Mouse (Mus musculus) megakaryocyte, embryonic 14.5 days (primary cell): Measurements from ENCODE around the gene Klra6. TPM values are rescaled to one million over a fixed set of nuclear protein-coding genes. Genes with fewer than 3 reads are reported as not detected.
"Not testable (repeated sequence)": the region's sequence is repeated elsewhere in the genome, so short reads cannot be mapped to it uniquely, and the experiment has no call there.

Experiments
- H3K27me3 ChIP-seq: replicated peaks from 2 replicates; pipeline ENCODE3; 2012; ENCODE audit warnings: inconsistent platforms
- H3K36me3 ChIP-seq: replicated peaks from 2 replicates; pipeline ENCODE3; 2012; ENCODE audit warnings: low read length, inconsistent platforms, mixed read lengths
- H3K4me1 ChIP-seq: 2 replicates; pipeline ENCODE4 v1.6.1; 2012; ENCODE audit warnings: inconsistent platforms
- H3K4me3 ChIP-seq: replicated peaks from 2 replicates; pipeline ENCODE3; 2012; ENCODE audit warnings: moderate library complexity, mild to moderate bottlenecking, inconsistent platforms
- H3K9me3 ChIP-seq: 2 replicates; pipeline ENCODE4 v1.6.1; 2012; ENCODE audit warnings: inconsistent platforms
- FLI1 ChIP-seq: IDR thresholded peaks from 2 replicates; pipeline ENCODE4 v1.6.1; 2012; ENCODE audit warnings: low read length, inconsistent platforms, mixed read lengths
- GATA1 ChIP-seq: IDR thresholded peaks from 3 replicates; pipeline ENCODE4 v1.6.1; 2012; ENCODE audit warnings: mixed read lengths, low read length, inconsistent platforms, borderline replicate concordance
- polyA plus RNA-seq: library from polyadenylated mRNA; stranded (reverse); fragments of >175 nt; gene quantifications from 2 replicates; pipeline ENCODE4 v1.2.3, GENCODE M21; 2012; ENCODE audit warnings: low replicate concordance; ENCODE audit not compliant: insufficient read depth

Gene Klra6
- not detected in 2 replicates for polyA plus RNA-seq

DNA sequence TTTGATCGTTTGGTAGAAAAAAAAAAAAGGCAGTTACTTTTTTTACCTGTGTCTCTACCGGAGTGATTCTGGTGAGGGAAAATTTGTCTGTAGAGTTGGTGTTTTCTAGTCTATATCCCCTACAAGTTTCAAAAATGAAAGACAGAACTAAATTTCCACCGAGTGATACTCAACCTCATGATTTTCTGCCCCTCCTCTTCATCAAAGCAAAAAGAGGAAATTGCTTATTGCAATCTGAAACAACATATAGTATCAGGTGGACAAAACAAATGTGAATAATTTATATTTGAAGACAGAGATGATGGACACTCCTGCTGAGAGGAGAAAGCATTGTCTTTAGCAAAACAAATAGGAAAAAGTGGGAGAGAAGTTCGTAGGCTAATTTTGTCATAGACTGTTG, at the start of gene Klra6:
TSS of gene Klra6 (minus strand) at position 101 of the 400 bp plus-strand sequence.
- Histone ChIP-seq H3K36me3 (no peaks in the 10 kb centered on the region), H3K27me3 (no peaks in the 10 kb centered on the region), H3K9me3 (no peaks in the 10 kb centered on the region), H3K4me3 (no peak within 1 kb of the TSS), H3K4me1 (no peaks in the 10 kb centered on the region)
- TF ChIP-seq FLI1 (no peak), GATA1 (no peak)

DNA sequence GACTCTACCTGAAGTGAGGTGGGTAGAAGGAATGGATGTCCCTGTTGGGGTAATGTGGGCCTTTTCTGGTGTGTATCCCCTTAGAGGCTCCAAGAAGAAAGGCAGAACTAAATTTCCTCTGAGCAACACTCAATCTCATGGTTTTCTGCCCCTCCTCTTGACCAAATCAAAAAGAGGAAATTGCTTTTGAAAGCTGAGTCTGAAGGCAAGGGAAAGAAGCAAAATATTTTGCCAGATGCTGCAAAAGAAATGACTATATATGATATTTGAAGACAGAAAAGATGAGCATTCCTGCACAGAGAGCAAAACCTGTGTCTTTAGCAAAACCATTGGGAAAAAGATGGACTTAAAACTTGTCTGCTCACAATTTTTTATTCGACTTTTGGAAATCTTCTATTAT, 40.4 kb upstream of the Klra6 start, which contains the start of gene Klra4:
TSS of gene Klra4 (minus strand) at position 101 of the 400 bp plus-strand sequence.
- not testable (repeated sequence) for H3K36me3 ChIP-seq, H3K4me1 ChIP-seq, H3K9me3 ChIP-seq, H3K27me3 ChIP-seq, H3K4me3 ChIP-seq

DNA sequence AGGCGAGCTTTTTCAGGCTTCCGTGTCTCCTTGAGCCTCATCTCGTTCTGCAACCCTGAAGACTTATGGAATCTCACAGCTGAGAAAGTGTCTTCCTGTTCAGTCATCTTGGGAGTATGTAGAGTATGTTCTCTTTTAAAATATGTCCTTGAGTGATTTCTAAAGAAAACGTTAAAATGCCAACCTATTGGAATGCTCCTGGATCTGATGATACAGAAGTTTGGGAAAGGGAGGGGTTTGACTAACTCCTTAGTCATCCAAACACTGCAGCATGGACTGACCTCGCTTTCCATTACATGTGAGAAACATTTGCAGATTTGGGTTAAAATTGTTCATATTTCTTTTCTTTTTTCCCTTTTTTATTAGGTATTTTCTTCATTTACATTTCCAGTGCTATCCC, 38.4 kb upstream of the Klra6 start:
- no peak overlapping the region for H3K4me3 ChIP-seq
- no peak for TF ChIP-seq GATA1
- TF ChIP-seq FLI1, result no peak
- H3K9me3 ChIP-seq, result no peaks in the 10 kb centered on the region
- H3K4me1 ChIP-seq, result no peaks in the 10 kb centered on the region
- H3K36me3 ChIP-seq, result no peaks in the 10 kb centered on the region
- no peaks in the 10 kb centered on the region for H3K27me3 ChIP-seq

DNA sequence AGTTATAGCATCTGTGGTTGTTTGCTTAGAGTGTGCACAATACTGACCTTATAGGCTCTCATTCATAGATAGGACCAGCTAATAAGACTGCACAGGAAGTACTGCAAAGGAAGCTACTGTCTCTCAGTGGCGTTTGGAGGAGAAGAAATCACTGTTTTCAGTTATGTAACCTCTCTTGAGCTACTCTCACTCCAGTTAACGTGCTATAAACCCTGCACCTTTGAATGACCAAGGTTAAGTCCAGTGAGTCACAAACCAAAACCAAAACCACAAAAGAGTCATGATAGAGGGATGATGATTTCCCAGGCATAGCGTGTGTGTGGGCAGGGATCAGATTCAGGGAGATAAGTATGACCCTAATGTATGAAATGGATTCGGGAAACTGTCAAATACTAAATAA, 8.4 kb upstream of the Klra6 start:
- not testable (repeated sequence) for H3K9me3 ChIP-seq, H3K4me3 ChIP-seq, H3K36me3 ChIP-seq, H3K4me1 ChIP-seq, H3K27me3 ChIP-seq

DNA sequence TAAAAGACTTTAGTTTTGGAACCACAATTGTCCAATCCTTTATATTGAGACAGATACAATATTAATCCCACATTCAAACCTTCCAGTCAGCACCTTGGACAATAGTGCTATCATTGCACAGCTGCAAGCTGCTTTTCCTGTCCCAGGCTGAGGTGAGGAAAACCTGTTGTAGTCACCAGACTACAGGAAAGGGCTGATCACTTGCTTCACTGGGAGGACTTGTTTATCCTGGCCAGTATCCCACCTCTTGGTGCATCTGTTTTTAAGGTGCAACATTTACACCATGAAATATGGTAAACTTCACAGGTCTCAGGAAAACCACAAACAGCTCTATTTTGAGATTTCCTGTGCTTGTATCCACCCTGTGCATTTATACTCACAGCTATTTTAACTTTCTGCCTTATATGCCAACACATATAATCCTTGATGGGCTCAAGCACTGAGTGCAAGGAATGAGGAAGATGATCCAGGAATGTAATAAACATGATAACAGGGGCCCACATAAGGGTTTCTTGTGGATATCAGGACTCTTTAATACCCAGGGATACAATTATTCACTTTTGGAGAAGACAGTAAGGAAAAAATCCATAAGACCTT, 4.8 kb upstream of the Klra6 start:
- H3K4me3 ChIP-seq, H3K9me3 ChIP-seq, H3K4me1 ChIP-seq, H3K36me3 ChIP-seq, H3K27me3 ChIP-seq: not testable (repeated sequence)

Other genes with a start within 250 kb of the Klra6 start
- not detected in 2 replicates for gene Gm156, start 242.7 kb downstream of the Klra6 start, polyA plus RNA-seq
- not detected in 2 replicates for gene Gm17631, start 164.3 kb downstream of the Klra6 start, polyA plus RNA-seq
- not detected in 2 replicates for gene Klra17, start 150.3 kb downstream of the Klra6 start, polyA plus RNA-seq
- gene Klra5, start 109.3 kb downstream of the Klra6 start, polyA plus RNA-seq, result not detected in 2 replicates
- not detected in 2 replicates for gene Klra4, start 40.3 kb upstream of the Klra6 start, polyA plus RNA-seq
- not detected in 2 replicates for gene Klra8, start 102.9 kb upstream of the Klra6 start, polyA plus RNA-seq
- gene Klra9, start 166.2 kb upstream of the Klra6 start, polyA plus RNA-seq, result not detected in 2 replicates
- gene Klra7, start 206.4 kb upstream of the Klra6 start, polyA plus RNA-seq, result not detected in 2 replicates